Mouse (Mus musculus) small intestine, adult 2 months (tissue): Measurements from ENCODE around the gene Dclre1a.

Source experiments
- CTCF ChIP-seq: fragments of 200-500 bp; IDR thresholded peaks from 2 replicates; pipeline ENCODE4 v1.5.1; 2012; ENCODE audit warnings: low read depth, mild to moderate bottlenecking, control low read depth, inconsistent platforms, low read length, moderate library complexity, mixed read lengths; ENCODE audit not compliant: insufficient replicate concordance, insufficient read length; ENCODE audit errors: extremely low read depth
- POLR2A ChIP-seq: fragments of 200-500 bp; IDR thresholded peaks from 2 replicates; pipeline ENCODE4 v1.6.1; 2012; ENCODE audit warnings: low read depth, mild to moderate bottlenecking, control low read depth, inconsistent platforms, low read length, moderate library complexity

DNA sequence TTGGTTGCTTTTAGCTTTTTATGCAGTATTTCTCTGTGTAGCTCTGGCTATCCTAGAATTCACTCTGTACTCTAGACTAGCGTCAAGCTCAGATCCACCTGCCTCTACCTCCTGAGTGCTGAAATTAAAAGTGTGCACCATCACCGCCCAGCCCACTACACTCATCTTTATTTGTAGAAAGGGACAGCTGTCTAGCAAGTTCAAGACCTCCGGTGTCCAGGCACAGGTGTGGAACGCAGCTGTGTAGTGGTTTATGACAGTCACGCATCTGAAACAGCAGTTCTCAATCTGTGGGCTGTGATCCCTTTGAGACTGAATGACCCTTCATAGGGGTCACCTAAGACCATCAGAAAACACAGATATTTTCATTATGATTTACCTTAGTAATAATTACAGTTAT is 41.4 kb upstream of the Dclre1a start:
- TF ChIP-seq CTCF, result no peak
- TF ChIP-seq POLR2A, result no peak
